Mouse (Mus musculus) myocyte (in vitro differentiated cells): Measurements from ENCODE around the gene Btnl1.

Source experiments
- MAX ChIP-seq: IDR thresholded peaks from one replicate; pipeline ENCODE4 v1.6.1; 2011; ENCODE audit warnings: low read depth, mild to moderate bottlenecking, control low read depth
- POLR2A ChIP-seq: IDR thresholded peaks from one replicate; pipeline ENCODE4 v1.6.1; 2011; ENCODE audit warnings: low read depth, mild to moderate bottlenecking, control low read depth, moderate library complexity; ENCODE audit not compliant: insufficient read length
- SRF ChIP-seq: IDR thresholded peaks from one replicate; pipeline ENCODE4 v1.6.1; 2011; ENCODE audit warnings: low read depth; ENCODE audit not compliant: control insufficient read depth, insufficient read length
- USF1 ChIP-seq: IDR thresholded peaks from one replicate; pipeline ENCODE4 v1.6.1; 2011; ENCODE audit warnings: low read depth, mild to moderate bottlenecking, control low read depth, moderate library complexity

DNA sequence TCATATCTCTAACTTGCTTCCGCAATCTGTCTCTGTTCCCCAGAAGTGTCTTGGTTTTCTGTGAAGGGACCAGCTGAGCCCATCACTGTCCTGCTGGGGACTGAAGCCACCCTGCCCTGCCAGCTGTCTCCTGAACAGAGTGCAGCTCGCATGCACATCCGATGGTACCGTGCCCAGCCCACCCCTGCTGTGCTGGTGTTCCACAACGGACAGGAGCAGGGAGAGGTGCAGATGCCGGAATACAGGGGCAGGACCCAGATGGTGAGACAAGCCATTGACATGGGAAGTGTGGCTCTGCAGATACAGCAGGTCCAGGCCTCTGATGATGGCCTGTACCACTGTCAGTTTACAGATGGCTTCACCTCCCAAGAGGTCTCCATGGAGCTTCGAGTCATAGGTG lies 2.5 kb downstream of the Btnl1 start:
- TF ChIP-seq SRF: no peak
- TF ChIP-seq POLR2A: no peak
- TF ChIP-seq MAX: no peak
- TF ChIP-seq USF1: no peak
